Mouse (Mus musculus) kidney, embryonic 14.5 days (tissue): ENCODE measurements around the gene Zfp59. TPM values are rescaled to one million over a fixed set of nuclear protein-coding genes. Genes with fewer than 3 reads are reported as not detected.
"Not testable (repeated sequence)": the region's sequence is repeated elsewhere in the genome, so short reads cannot be mapped to it uniquely, and the experiment has no call there.

Experiments
- ATAC-seq: fragments of 200-750 bp; cut with Nextera tagmentation; 2 replicates; pipeline ENCODE4 v1.8.0; 2017; ENCODE audit warnings: moderate number of reproducible peaks, mild to moderate bottlenecking, moderate TSS enrichment, moderate library complexity; ENCODE audit not compliant: low FRiP score, low TSS enrichment
- H3K27ac ChIP-seq: fragments of 300-500 bp; sonication (generic); 2 replicates; pipeline ENCODE4 v1.5.1; 2014; ENCODE audit warnings: low read depth, mild to moderate bottlenecking, low read length, moderate library complexity, mixed read lengths
- H3K27me3 ChIP-seq: fragments of 300-500 bp; sonication (generic); 2 replicates; pipeline ENCODE4 v1.6.1; 2014; ENCODE audit warnings: mild to moderate bottlenecking, low read length; ENCODE audit not compliant: control insufficient read depth, insufficient read depth
- H3K36me3 ChIP-seq: fragments of 300-500 bp; sonication (generic); 2 replicates; pipeline ENCODE4 v1.6.1; 2014; ENCODE audit warnings: low read length, mixed read lengths; ENCODE audit not compliant: control insufficient read depth, insufficient read depth
- H3K4me1 ChIP-seq: fragments of 300-500 bp; sonication (generic); 2 replicates; pipeline ENCODE4 v1.6.1; 2014; ENCODE audit warnings: low read length, mixed read lengths; ENCODE audit not compliant: control insufficient read depth, insufficient read depth
- H3K4me2 ChIP-seq: fragments of 300-500 bp; sonication (generic); replicated peaks from 2 replicates; pipeline ENCODE4 v1.6.1; 2014; ENCODE audit warnings: low read depth, mild to moderate bottlenecking, low read length
- H3K4me3 ChIP-seq: fragments of 300-500 bp; sonication (generic); 2 replicates; pipeline ENCODE4 v1.5.1; 2014; ENCODE audit warnings: mild to moderate bottlenecking, low read length
- H3K9ac ChIP-seq: fragments of 300-500 bp; sonication (generic); 2 replicates; pipeline ENCODE4 v1.6.1; 2014; ENCODE audit warnings: low read depth, mild to moderate bottlenecking, low read length, moderate library complexity
- H3K9me3 ChIP-seq: fragments of 300-500 bp; sonication (generic); 2 replicates; pipeline ENCODE4 v1.6.1; 2016; ENCODE audit warnings: low read length; ENCODE audit not compliant: control insufficient read depth
- WGBS: fragments of 180-500 bp; shearing (Covaris S2); extraction: QIAGEN DNeasy Blood & Tissue Kit; methylation state at CpG from one replicate; pipeline ENCODE4 v1.1.7; 2014; 5-methylcytosine and 5-hydroxymethylcytosine counted together
- polyA plus RNA-seq: library from polyadenylated mRNA; unstranded; fragments of >200 nt; fragmentation: Nextera tagmentation; extraction: Ambion mirVana; gene quantifications from 2 replicates; pipeline ENCODE4 v1.2.1, GENCODE M21; 2014

Gene Zfp59
- polyA plus RNA-seq, 1 experiment from 2014 or later, result 9.0 TPM

- H3K9me3 ChIP-seq, result no peaks in the 10 kb centered on the region
- peak overlapping the region; percentile 68 for H3K9ac ChIP-seq
- H3K27me3 ChIP-seq, result no peaks in the 10 kb centered on the region
- no peak overlapping the region; the same call in 1 of the 2 replicates for H3K27ac ChIP-seq
- peak overlapping the region; percentile 69 for H3K4me2 ChIP-seq
- 28% methylated on average over 10 of the region's 10 CpGs for WGBS
- peak overlapping the region; percentile 62 for H3K4me3 ChIP-seq
- H3K36me3 ChIP-seq, result peaks cover 6% of the 10 kb centered on the region; the same call in 1 of the 2 replicates
- H3K4me1 ChIP-seq, result no peaks in the 10 kb centered on the region
- ATAC-seq, result peak; percentile 37
Measured at GRCm38 (mm10) chr7:27859301-27860251, 21.2 kb downstream of the Zfp59 start.

- H3K27me3 ChIP-seq, result no peaks in the 10 kb centered on the region
- peaks cover 12% of the 10 kb centered on the region; the same call in 1 of the 2 replicates for H3K36me3 ChIP-seq
- H3K4me1 ChIP-seq, result no peaks in the 10 kb centered on the region
- peak overlapping the region; percentile 68 for H3K9ac ChIP-seq
- H3K4me3 ChIP-seq, result peak overlapping the region; percentile 62
- ATAC-seq, result peak; percentile 94
- H3K9me3 ChIP-seq, result no peaks in the 10 kb centered on the region
- under 1% methylated on average over 22 of the region's 22 CpGs for WGBS
- H3K4me2 ChIP-seq, result peak overlapping the region; percentile 69
- H3K27ac ChIP-seq, result peak overlapping the region; percentile 49; the same call in 1 of the 2 replicates
Measured at GRCm38 (mm10) chr7:27860396-27861235, 22.2 kb downstream of the Zfp59 start.

DNA sequence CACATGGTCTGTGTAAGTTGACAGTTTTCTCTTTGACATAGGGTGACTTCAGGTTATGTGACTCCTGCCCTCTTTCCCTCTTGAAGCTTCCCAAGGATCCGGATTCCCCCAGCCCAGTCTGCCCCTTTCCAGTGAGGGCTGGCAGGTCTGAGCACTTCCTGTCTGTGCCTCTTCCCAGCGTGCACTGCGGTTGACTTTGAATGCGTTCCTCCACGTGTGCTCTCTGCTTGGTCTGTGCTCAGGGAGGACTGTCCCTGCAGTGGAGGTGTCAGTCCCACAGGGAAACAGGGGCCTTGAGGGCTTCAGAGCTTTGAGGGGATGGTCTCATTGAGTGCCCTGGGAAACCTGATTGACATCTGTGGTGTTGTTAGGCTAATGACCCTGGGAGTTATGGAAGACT is 24.2 kb downstream of the Zfp59 start:
- not testable (repeated sequence) for H3K4me2 ChIP-seq, H3K4me1 ChIP-seq, H3K9me3 ChIP-seq, H3K9ac ChIP-seq, H3K27ac ChIP-seq, H3K4me3 ChIP-seq, ATAC-seq, H3K27me3 ChIP-seq
- H3K36me3 ChIP-seq, result peaks cover 20% of the 10 kb centered on the region; the same call in 1 of the 2 replicates
- 84% methylated on average over 4 of the region's 5 CpGs for WGBS

- no peak overlapping the region for H3K4me3 ChIP-seq
- ATAC-seq, result no peak
- no peak overlapping the region for H3K27ac ChIP-seq
- H3K4me1 ChIP-seq, result no peaks in the 10 kb centered on the region
- H3K27me3 ChIP-seq, result no peaks in the 10 kb centered on the region
- H3K4me2 ChIP-seq, result no peak overlapping the region
- H3K9me3 ChIP-seq, result no peaks in the 10 kb centered on the region; the same call in 1 of the 2 replicates
- WGBS, result 91% methylated on average over 4 of the region's 4 CpGs
- peaks cover 20% of the 10 kb centered on the region for H3K36me3 ChIP-seq
- no peak overlapping the region for H3K9ac ChIP-seq
Measured at GRCm38 (mm10) chr7:27881721-27882120, 43.3 kb downstream of the Zfp59 start.

- Histone ChIP-seq H3K27ac (no peak overlapping the region), H3K4me2 (no peak overlapping the region), H3K9ac (no peak overlapping the region), H3K27me3 (no peaks in the 10 kb centered on the region), H3K9me3 (peaks cover 3% of the 10 kb centered on the region), H3K36me3 (no peaks in the 10 kb centered on the region), H3K4me1 (no peaks in the 10 kb centered on the region), H3K4me3 (no peak overlapping the region)
- WGBS, result 90% methylated on average over 4 of the region's 4 CpGs
- ATAC-seq, result no peak
Measured at GRCm38 (mm10) chr7:27900601-27901000, 62.2 kb downstream of the Zfp59 start.

DNA sequence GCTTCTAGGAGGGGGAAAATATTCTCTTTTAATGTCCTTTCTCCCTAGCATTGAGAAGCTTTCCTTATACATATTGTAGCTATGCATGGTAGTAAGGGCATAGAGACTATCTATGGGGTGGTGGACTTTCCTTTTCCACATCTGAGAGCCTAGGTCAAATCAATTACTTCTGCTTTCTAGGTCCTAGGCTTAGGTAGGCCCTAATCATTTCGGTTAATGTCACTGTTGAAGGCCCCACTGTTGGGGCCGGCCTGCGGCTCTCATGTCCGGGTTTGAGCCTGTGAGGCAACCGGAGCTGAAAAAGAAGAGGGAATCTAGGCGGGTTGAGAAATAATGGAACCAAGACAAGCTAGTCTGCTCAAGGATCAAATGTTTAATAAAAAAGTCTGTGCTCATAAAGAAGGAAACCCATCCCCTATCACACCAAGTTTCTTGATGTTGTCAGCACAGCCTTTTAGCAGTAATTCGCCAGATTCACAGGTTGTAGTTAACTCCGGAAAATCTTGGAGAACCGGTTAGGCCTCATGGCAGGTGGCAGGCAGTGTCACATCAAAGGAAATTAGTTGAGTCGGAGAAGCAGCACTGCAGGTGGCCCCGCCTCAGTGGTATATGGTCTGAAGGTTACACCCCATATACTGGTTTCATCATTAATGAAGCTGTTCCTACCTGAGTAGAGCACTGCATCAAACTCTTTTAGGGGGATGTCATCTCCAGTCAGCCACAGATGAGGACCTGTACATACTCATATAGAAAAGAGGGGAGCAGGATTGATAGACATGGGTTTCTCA is 66.8 kb downstream of the Zfp59 start:
- Histone ChIP-seq H3K27me3 (no peaks in the 10 kb centered on the region), H3K4me1 (no peaks in the 10 kb centered on the region), H3K4me2 (no peak overlapping the region), H3K9me3 (peaks cover 3% of the 10 kb centered on the region), H3K36me3 (no peaks in the 10 kb centered on the region), H3K27ac (no peak overlapping the region), H3K4me3 (no peak overlapping the region), H3K9ac (no peak overlapping the region)
- WGBS, result 73% methylated on average over 11 of the region's 11 CpGs
- no peak for ATAC-seq

Other genes with a start within 250 kb of the Zfp59 start
- gene Akt2, start 247.1 kb upstream of the Zfp59 start, polyA plus RNA-seq, result 63.4 and 96.7 TPM in 2 replicates
- gene Ttc9b, start 184.7 kb upstream of the Zfp59 start, polyA plus RNA-seq, result 0.20 TPM in 1 of 2 replicates, not detected in the other
- 7.7 and 9.4 TPM in 2 replicates for gene Map3k10, start 164.0 kb upstream of the Zfp59 start, polyA plus RNA-seq
- 4.2 and 4.3 TPM in 2 replicates for gene Zfp607b, start 149.3 kb upstream of the Zfp59 start, polyA plus RNA-seq
- gene Zfp60, start 107.2 kb upstream of the Zfp59 start, polyA plus RNA-seq, result 26.7 and 41.5 TPM in 2 replicates
- gene Zfp626, start 31.4 kb upstream of the Zfp59 start, polyA plus RNA-seq, result 2.0 and 2.5 TPM in 2 replicates
- 3.2 and 4.4 TPM in 2 replicates for gene Zfp607a, start 18.9 kb downstream of the Zfp59 start, polyA plus RNA-seq
- gene Zfp974, start 90.9 kb downstream of the Zfp59 start, polyA plus RNA-seq, result 7.3 and 11.4 TPM in 2 replicates
- gene Zfp780b, start 140.6 kb downstream of the Zfp59 start, polyA plus RNA-seq, result 16.5 and 18.5 TPM in 2 replicates
- 3.6 and 6.5 TPM in 2 replicates for gene Zfp850, start 175.5 kb downstream of the Zfp59 start, polyA plus RNA-seq
- gene Psmc4, start 211.5 kb downstream of the Zfp59 start, polyA plus RNA-seq, result 301 and 321 TPM in 2 replicates
- gene Fcgbp, start 232.6 kb downstream of the Zfp59 start, polyA plus RNA-seq, result 0.19 and 0.49 TPM in 2 replicates